Mouse (Mus musculus) layer of hippocampus, adult 9-10 months (tissue): Measurements from ENCODE around the gene Hes2.

Experiments used
- DNase-seq: peaks from one replicate; pipeline ENCODE4 v3.0.0; 2022; ENCODE audit warnings: low spot score

The Hes2 gene

DNA sequence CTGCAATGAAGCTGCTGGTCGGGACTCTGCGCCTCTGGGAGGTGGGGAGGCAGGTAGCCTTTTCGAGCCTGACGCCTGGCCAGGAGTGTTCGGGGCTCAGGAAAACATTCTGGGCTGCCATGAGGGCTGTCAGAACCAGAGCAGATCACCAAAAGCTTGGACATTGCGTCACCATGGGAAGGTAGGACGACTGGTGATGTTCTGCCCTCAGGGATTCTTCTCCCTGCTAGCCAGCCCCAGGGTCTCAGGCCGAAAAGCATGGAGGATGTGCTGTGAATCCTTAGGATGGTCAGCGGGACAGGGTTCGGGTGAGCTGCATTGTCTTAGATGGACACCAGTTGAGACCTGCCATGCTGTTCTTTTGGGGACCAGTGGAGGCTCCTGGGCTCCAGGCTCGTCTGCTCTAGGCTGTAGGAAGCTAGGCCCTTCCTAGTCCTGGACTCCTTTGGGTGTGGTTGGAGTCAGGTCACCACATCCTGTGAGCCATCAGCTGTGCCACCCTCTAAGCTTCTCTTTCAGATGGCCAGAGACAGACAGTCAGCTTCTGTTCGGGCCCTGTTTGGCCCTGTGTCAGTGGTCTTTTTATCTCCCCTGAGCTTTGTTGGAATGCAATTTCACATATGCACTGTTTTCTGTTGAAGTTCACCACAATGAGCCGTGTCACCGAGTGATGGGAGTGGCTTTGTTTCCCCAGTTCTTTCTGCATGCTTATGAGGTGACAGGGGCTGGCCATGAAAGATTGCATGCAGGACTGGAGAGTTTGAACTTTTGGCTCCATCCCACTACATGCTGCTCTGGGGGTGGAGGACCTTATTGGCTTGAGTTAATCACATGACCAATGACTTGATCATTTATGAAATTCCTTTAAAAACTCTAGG, 27.8 kb downstream of the Hes2 start:
- DNase-seq, result no peak

DNA sequence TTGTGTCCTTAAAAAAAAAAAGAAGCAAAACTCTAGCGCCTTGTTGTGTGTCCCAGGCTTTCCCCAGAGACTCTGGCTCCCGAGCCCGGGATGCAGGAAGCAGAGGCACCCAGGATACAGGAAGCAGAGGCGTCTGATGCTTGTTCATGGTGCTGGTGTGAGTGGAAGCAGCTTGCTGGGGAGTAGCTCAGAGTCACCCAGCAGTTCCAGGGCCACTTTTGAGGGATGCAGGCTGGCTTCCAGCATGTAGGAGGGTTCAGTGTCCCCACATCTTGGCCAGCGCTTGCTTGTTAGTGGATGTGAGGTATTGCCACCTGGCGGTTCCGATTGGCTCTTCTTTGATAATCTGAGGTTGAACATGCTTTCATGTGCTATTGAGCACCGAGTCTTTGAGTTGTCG, 28.5 kb downstream of the Hes2 start:
- DNase-seq, result no peak

GRCm38 (mm10) chr4:152188651-152189050, 30.0 kb downstream of the Hes2 start:
- DNase-seq, result no peak

DNA sequence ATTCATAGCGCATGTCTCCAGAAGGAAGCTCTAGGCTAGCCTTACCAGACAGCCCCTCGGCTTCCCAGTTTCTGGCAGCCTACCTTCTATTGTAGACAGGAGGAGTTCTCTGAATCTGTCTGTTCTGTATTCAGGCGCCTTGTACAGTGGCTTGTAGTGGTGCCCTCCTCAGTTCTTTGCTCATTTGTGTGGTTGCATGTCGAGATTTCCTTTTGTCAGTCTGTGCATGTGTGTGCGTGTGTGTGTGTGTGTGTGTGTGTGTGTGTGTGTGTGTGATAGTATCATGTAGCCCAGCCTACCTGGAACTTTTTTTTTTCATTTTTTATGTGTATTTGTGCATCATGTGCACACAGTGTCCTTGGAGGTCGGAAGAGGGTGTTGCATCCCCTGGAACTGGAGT, 30.4 kb downstream of the Hes2 start:
- DNase-seq, result no peak

DNA sequence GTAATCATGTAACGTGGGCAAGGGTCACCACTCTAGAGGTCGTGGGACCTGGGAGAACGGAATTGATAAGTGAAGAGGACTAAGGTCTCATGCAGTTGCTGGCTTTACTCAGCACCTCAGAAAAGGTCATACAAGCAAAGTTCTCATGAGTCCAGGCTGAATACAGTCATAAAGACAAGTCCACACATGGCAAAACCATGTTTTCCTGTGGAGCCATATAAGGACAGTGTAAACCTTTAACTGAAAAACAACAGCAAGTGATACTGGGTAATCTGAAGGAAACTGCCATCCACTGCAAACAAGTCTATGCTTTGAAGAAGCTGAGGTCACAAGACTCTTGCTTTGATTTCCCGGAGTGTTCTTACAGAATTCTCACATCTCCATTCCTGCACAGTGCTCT, 31.0 kb downstream of the Hes2 start:
- DNase-seq, result no peak

DNA sequence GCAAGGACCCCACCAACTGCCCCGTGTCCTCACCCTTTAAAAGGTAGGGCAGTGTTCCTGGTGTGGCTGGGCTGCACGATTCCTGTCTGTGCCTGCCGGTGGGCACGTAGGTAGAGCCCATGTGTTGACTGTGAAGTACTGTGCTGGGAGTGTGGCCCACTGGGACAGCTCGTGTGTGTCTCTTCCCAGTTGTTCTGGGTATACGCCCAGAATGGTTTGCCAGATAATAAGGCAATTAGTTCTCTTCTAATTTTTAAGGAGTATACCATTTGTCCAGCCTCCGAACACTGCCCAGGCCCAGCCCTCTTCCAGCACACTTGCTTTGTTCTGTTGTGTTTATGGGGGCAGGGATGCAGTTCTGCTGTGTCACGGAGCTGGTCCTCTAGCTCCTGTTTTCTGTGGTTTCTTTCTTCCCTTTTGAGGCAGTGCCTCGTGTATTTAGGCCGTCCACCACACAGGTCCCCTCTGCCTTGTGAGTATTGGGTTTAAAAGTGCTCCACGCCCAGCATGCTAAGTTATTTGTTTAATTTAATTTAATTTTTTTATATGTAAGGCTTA, 31.5 kb downstream of the Hes2 start:
- no peak for DNase-seq

DNA sequence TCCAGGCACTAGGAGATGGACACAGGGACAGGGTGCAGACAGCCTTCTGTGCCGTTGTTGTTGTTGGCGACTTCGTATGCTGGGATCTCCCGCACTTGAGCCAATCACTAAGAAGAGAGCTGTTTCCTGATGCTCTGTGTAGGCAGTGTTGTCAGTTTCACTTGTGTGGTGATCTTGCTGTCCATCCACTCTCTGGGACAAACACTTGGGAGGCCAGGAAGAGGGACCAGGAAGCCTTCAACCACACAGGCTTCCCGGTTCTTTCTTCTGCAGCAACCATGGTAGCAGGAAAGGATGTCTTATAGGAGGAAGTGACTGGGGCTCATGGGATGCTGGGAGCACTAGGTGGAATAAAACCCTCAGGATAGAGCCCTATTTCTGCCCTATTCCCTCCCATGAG, 32.0 kb downstream of the Hes2 start:
- no peak for DNase-seq

GRCm38 (mm10) chr4:152192569-152192968, 33.9 kb downstream of the Hes2 start:
- no peak for DNase-seq

DNA sequence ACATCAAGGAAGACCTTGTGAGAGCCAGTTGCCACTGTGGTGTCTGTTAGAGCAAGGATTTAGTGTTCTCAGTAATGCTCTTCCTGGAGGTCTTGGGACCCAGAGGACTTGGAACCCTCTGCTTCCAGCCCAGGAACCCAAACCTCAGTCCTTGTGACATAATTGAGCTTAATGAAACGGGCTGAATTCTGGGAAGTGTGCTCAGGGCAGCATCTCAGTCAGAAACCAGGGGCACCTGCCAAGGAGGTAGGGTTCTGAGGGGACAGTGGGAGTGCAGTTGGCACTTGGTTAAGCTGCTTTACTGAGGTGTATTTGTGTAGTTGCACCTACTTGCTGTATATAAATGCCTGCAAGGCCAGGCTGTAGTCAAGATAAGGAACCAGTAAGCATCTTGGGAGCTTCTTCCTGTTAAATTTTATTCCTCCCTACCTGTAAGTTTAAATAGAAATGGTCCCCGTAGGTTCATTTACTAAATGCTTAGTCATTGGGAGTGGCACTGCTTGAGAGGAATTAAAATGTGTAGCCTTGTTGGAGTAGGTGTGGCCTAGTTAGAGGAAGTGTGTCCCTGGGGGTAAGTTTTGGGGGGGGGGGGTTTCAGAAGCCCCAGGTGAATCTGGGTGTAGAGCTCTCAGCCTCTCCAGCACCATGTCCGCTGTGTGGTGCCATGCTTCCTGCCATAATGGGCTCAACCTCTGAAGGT, 36.0 kb downstream of the Hes2 start:
- no peak for DNase-seq

DNA sequence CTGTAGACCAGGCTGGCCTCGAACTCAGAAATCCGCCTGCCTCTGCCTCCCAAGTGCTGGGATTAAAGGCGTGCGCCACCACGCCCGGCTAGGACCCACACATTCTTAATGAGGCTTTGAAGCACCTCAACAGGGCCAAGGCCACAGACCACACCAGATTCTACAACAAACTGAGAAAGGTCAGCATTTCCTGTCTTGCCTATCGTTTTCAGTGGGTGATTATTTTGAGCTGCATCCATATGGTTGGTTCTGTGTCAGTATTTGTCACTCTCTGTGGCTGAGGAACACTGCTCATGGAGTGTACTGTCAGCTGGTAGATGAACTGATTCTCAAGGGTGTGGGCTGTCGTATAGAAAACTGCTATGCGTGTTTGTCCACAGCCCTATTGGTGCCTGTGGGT, 37.6 kb downstream of the Hes2 start:
- no peak for DNase-seq

DNA sequence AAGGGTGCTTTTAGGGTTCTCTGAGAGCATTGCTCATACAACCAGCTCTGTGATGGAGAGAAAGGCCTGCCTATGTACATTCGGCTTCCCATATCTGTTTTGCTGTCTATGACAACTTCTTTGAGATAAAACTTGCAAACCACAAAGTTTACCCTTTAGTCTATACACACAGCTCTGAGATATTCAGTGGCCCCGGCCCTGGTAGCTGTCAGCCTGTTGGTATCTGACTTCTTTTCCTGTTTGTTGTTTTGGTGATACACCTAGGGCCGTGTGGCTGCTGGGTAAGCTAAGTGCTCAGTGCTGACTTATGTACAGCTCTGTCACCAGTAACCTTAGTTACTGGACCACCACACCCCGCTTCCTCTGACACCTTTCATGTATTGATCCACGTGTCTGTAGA, 38.9 kb downstream of the Hes2 start:
- DNase-seq, result no peak

DNA sequence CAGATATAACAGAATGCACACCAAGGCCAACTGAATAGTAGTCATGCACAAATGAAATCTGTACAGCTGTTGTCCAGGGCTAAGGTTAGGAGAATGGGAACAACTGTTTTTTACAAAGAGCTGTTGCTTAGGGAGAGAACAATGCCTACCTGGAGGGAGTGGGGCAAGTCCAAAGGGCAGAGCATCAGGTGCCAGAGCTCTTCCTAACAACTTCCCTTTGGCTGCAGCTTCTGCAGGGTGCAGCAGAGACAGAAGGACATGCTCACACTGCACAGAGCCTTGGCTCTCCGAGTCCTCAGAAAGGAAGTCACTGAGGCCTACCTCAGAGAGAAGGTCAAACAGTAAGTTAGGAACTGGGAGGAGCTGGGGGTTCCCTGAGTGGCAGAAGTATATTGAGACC, 41.0 kb downstream of the Hes2 start:
- no peak for DNase-seq

GRCm38 (mm10) chr4:152201492-152201891, 42.8 kb downstream of the Hes2 start:
- no peak for DNase-seq

- DNase-seq, result no peak
Measured at GRCm38 (mm10) chr4:152202418-152202817, 43.8 kb downstream of the Hes2 start.

- DNase-seq, result no peak
Measured at GRCm38 (mm10) chr4:152202905-152203304, 44.2 kb downstream of the Hes2 start.

DNA sequence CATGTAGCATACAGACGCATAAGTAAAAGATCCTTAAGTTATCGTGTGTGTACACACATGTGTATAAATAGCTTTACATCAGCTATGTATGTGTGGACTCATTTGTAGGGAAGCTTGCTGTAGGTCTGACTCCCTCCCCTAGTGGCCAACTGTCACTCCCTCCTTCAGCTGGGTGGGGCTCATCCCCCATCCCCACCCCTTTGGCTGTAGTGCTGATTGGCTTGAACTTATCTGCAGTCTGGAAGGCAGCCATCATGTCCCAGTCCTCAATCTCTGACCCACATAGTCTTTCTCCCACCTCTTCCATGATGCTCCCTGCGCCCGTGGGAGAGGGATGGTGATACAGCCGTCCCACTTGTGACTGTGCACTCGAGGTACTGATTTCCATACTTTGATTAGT, 46.0 kb downstream of the Hes2 start:
- no peak for DNase-seq

DNA sequence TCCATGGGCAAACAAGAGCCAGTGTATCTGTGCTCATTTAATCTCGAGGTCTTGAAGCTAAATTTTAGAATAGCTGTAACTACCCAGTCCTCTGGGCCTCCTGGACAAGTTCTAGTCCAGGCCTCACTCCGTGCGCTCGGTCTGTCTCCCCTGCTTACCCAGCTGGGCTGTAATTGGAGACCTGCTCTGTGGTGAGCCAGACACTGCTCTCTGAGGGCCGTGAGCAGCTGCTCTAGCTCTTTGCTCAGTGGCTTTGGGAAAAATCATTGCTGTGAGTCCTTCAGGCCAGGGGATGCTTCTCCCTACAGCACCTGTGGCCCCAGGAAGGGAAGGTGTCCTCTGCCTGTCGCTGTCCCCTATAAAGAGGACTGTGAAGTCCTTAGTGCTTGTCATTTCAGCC, 47.5 kb downstream of the Hes2 start:
- DNase-seq, result no peak

DNA sequence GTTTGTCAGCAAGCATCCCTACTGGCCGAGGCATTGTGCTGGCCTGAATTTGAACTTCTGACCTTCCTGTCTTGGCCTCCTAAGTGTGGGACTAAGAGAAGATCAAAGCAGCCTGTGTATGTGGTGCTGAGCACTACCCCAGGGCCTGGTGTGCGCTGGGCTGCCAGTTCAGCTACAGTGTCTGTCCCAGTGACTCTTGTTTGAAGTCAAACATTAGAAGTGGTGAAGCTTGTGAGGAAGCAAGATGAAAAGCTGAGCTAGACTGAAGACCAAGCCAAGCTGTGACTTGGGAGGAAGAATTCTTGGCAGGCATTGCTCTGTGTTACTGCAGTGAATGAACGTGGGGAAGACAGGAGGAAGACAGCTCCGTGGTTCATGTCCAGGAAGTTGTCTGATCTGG, 51.0 kb downstream of the Hes2 start:
- no peak for DNase-seq
